Mouse (Mus musculus): ENCODE measurements around the gene Itpr3.

DNA sequence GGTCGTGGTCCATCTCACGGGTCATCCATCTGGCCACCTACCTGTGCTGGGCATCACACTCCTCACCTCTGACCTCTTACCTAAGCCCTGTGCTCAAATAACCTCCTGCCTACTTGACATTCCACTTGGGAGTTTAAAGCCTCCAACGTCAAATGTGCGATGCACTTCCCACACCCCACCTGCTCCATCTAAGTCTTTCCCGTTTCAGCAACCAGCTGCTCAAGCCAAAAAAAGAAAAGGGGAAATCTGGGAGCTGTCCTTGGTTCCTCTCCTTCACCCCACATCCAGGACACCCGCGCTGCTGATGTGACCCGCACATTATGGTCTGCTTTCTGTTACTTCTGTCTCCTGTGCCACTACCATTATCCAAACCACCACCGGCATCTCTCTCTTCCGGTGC is 75.1 kb downstream of the Itpr3 start:
- TF ChIP-seq ZC3H11A (IDR thresholded peaks at IDR 0.05; ENCODE audit: borderline replicate concordance, low read depth, low read length) (no peak), ZNF384 (IDR thresholded peaks at IDR 0.05; ENCODE audit: low read depth, low read length) (no peak; the same call in 1 of the 2 replicates)

Data from ES-E14 (cell line).